Mouse (Mus musculus) CH12.LX (cell line): ENCODE measurements around the gene Caln1.

Experiments
- MAFK ChIP-seq: IDR thresholded peaks from 2 replicates; pipeline ENCODE4 v1.6.1; 2011; ENCODE audit warnings: low read length, improper control_type of control experiment; ENCODE audit not compliant: insufficient replicate concordance
- POLR2A ChIP-seq: IDR thresholded peaks from 2 replicates; pipeline ENCODE4 v1.6.1; 2011; ENCODE audit warnings: low read depth, mild to moderate bottlenecking, improper control_type of control experiment, low read length

GRCm38 (mm10) chr5:130395142-130395541 lies 25.9 kb downstream of the Caln1 start:
- TF ChIP-seq POLR2A (no peak), MAFK (no peak)
